Mouse (Mus musculus) testis, adult 2 months (tissue): ENCODE results near the gene Gm11733.

Experiments used
- CTCF ChIP-seq: fragments of 200-500 bp; IDR thresholded peaks from 2 replicates; pipeline ENCODE4 v1.5.1; 2012; ENCODE audit warnings: low read depth, mild to moderate bottlenecking, inconsistent platforms, low read length, moderate library complexity; ENCODE audit not compliant: control insufficient read depth, insufficient read depth, insufficient replicate concordance
- POLR2A ChIP-seq: fragments of 200-500 bp; IDR thresholded peaks from 2 replicates; pipeline ENCODE4 v1.6.1; 2012; ENCODE audit warnings: low read depth, mild to moderate bottlenecking, inconsistent platforms, low read length, moderate library complexity; ENCODE audit not compliant: control insufficient read depth

- no peak for TF ChIP-seq CTCF
- no peak for TF ChIP-seq POLR2A
Measured at GRCm38 (mm10) chr11:117462202-117462864, 21.8 kb upstream of the Gm11733 start.
